Mouse (Mus musculus) retina, postnatal 1 day (tissue): ENCODE measurements around the gene Rpl18a.

Experiments used
- DNase-seq: peaks from one replicate; pipeline ENCODE4 v3.0.0-alpha.2; 2012

The Rpl18a gene

DNA sequence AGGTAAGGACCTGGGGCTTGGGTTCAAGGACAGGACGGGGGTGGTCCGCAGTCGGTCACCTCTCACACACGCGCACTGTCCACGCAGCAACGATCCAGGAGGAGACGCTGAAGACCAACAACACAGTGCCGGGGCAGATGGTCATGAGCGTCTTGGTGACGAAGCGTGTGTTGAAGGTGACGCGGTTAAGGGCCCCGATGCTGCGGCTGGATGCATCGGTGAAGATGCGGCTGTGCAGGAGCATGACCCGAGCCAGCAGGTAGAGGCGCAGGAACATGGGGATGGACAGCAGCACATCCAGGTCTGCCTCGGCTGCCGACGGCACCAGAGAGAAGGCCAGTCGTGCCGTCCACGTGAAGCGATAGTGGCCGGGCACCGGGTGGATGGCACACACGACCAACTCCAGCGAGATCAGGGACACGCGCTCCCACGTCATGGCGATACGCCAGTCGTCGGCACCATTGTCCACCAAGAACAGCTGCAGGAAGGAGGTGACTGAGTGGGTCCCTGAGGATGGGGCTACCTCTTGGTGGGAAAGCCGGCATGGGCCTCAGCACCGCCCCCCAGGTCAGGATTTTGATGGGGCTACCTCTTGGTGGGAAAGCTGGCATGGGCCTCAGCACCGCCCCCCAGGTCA lies 44.5 kb downstream of the Rpl18a start:
- DNase-seq: no peak

DNA sequence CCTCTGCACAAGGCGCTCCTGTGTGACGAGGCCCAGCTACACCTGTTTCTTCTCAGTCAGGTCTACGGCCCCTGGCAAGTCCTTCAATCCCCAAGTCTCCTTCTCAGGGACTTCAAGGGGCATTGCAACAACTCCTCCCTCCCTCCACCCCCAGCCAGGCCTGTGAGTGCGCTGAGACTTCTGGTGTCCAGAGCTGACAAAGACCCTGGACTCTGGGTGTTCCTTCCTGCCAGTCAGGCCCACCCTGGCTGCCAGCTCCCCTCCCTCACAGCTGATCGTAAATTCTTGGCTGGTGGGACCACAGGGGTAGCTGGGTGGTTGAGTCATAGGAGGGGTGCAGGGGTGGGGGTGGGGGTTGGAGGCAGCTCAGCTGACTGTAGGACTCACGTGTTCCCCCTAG lies 45.4 kb downstream of the Rpl18a start:
- DNase-seq: no peak

GRCm38 (mm10) chr8:70850947-70851346 lies 46.3 kb downstream of the Rpl18a start:
- no peak for DNase-seq

GRCm38 (mm10) chr8:70850132-70850845 lies 46.9 kb downstream of the Rpl18a start:
- DNase-seq: no peak

DNA sequence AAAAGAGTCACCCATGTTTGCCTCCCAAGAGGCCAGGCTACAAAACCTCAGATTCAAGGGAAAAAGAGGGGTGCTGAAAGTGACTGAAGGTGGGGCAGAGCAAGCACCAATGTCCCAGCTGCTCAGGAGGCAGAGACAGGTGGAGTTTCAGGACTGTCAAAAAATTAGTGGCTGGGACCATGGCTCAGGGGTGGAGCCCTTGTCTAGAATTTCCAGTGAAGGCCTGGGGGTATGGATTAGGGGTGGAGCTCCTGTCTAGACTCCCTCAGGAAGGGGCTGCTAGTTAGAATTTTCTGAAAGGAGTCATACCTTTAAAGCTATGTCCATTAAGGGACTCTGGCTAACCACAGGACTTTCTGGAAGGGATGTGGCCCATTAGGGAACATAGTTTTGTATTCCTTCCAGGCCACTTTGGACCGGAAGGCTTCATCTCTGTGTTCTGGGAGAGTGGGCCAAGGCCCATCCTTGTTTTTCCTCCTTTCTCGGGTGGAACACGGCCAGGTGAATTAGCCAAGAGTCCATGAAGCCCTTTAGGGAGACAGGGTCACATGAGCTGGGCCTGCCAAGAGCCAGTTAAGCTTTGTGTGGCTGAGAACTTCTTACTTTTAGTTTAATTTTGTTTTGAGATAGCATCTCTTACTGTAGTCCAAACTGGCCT lies 47.8 kb downstream of the Rpl18a start:
- DNase-seq: no peak

DNA sequence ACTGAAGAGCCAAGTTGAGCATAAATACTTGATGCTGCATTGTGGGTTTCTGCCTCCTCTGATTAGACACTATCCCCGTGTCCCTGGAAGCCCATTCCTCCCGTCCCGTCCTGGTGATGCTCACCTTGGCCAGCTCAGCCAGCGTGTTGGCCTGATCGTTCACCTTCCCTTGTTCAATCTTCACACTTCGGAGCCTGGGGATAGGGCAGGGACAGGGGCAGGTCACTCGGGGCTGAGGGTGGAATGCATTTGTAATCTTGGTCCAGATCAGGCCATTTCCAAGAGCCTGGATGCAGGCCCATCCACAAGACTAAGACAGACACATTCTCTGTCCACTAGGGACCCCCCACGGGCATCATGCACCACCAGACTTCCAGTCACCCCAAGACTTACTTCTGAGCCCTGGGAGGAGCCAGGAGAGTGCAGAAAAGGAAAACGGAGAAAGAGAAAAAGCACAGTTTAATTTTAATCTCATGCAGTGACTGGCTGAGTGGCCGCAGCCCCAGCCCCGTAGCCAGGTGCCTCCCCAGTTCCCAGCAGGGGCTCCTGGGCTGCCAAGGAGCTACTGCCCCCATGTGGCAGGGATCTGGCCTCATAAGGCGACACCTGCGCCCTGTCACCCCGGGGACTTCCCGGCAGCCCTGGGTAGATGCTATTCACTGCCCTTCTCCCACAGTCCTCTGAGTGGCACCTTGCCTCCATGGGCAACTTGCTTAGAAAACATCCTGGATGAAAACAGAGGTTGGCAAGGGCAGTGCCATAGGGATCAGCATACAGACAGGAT lies 50.6 kb downstream of the Rpl18a start:
- DNase-seq: no peak

GRCm38 (mm10) chr8:70845108-70845507 lies 52.1 kb downstream of the Rpl18a start:
- DNase-seq: no peak
